Mouse (Mus musculus) intestine, postnatal 0 days (tissue): ENCODE measurements around the gene Arid3c. TPM values are rescaled to one million over a fixed set of nuclear protein-coding genes. Genes with fewer than 3 reads are reported as not detected.

Source experiments
- ATAC-seq: fragments of 200-750 bp; cut with Nextera tagmentation; 2 replicates; pipeline ENCODE4 v1.8.0; 2017; ENCODE audit warnings: mild to moderate bottlenecking, moderate TSS enrichment, moderate library complexity
- H3K27ac ChIP-seq: fragments of 300-500 bp; sonication (generic); 2 replicates; pipeline ENCODE4 v1.5.1; 2014; ENCODE audit warnings: mild to moderate bottlenecking, low read depth, low read length, moderate library complexity
- H3K27me3 ChIP-seq: fragments of 300-500 bp; sonication (generic); replicated peaks from 2 replicates; pipeline ENCODE4 v1.6.1; 2014; ENCODE audit warnings: low read length, mixed read lengths; ENCODE audit not compliant: control insufficient read depth, insufficient read depth
- H3K36me3 ChIP-seq: fragments of 300-500 bp; sonication (generic); 2 replicates; pipeline ENCODE4 v1.6.1; 2014; ENCODE audit warnings: mild to moderate bottlenecking, moderate library complexity; ENCODE audit not compliant: control insufficient read depth, insufficient read depth
- H3K4me1 ChIP-seq: fragments of 300-500 bp; sonication (generic); replicated peaks from 2 replicates; pipeline ENCODE4 v1.6.1; 2014; ENCODE audit warnings: antibody characterized with exemption, low read length, mixed read lengths; ENCODE audit not compliant: control insufficient read depth, insufficient read depth
- H3K4me2 ChIP-seq: fragments of 300-500 bp; sonication (generic); replicated peaks from 2 replicates; pipeline ENCODE4 v1.6.1; 2014; ENCODE audit warnings: low read depth, mild to moderate bottlenecking, moderate library complexity
- H3K4me3 ChIP-seq: fragments of 300-500 bp; sonication (generic); 2 replicates; pipeline ENCODE4 v1.5.1; 2014; ENCODE audit warnings: low read depth, low read length
- H3K9ac ChIP-seq: fragments of 300-500 bp; sonication (generic); 2 replicates; pipeline ENCODE4 v1.6.1; 2014; ENCODE audit warnings: mild to moderate bottlenecking, low read depth, low read length
- H3K9me3 ChIP-seq: fragments of 300-500 bp; sonication (generic); 2 replicates; pipeline ENCODE4 v1.6.1; 2016; ENCODE audit warnings: mixed run types; ENCODE audit not compliant: control insufficient read depth
- CTCF ChIP-seq: sonication (generic); IDR thresholded peaks from 2 replicates; pipeline ENCODE4 v1.5.1; 2016; ENCODE audit warnings: low read depth, mild to moderate bottlenecking, control low read depth, antibody characterized with exemption, moderate library complexity
- WGBS: fragments of 180-500 bp; shearing (Covaris S2); extraction: QIAGEN DNeasy Blood & Tissue Kit; methylation state at CpG from one replicate; pipeline ENCODE4 v1.1.7; 2014; 5-methylcytosine and 5-hydroxymethylcytosine counted together
- polyA plus RNA-seq: library from polyadenylated mRNA; unstranded; fragments of >200 nt; fragmentation: Nextera tagmentation; extraction: Ambion mirVana; gene quantifications from 2 replicates; pipeline ENCODE4 v1.2.1, GENCODE M21; 2015

Arid3c gene
- polyA plus RNA-seq, 1 experiment from 2014 or later: not detected

DNA sequence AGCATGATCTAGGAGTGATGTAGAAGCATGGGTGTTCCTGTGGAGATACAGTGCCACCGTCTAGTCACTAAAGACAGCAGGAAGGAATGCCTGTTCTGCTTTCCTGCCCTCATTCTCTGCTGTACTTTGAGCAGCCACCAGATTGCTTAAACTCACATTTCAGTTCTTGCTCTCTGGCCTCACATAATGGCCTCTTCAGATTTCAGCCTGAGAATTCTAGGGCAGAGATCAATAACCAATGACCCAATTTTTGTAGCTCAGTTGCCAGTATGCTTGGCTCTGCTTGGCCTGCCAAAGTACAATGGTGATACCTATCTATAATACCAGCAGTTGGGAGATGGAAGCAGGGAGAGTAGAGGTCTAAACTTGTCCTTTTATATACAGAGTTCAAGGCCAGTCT, 14.1 kb upstream of the Arid3c start:
- 69% methylated on average over 1 of the region's 1 CpGs for WGBS
- Histone ChIP-seq H3K4me1 (peaks cover 8% of the 10 kb centered on the region; the same call in 1 of the 2 replicates), H3K27ac (no peak overlapping the region), H3K27me3 (no peaks in the 10 kb centered on the region), H3K9ac (no peak overlapping the region), H3K9me3 (0 out of 2 replicates have a peak, but pooled peaks cover 2% of the 10 kb centered on the region), H3K4me2 (no peak overlapping the region), H3K36me3 (no peaks in the 10 kb centered on the region), H3K4me3 (no peak overlapping the region)
- no peak for TF ChIP-seq CTCF
- ATAC-seq: no peak

DNA sequence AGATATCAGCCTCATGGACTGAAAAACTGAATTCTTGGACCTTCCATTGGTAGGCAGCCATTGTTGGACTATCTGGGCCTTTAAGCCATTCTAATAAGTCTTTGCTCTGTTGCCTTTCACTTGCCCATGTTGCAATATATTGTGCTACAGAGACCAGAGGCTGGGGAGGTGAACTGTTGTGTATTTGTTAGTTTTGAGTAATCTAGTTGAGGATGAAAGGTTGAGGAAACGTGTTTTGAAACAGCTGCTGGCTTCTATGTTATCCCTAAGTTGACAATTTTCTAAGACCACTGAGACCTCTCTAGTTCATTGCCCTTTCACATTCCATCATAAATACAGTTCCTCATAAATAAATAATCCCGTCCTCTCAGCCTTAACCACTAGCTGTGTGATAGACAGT, 13.2 kb upstream of the Arid3c start:
- H3K4me2 ChIP-seq: no peak overlapping the region
- 0 out of 2 replicates have a peak, but pooled peaks cover 2% of the 10 kb centered on the region for H3K9me3 ChIP-seq
- no peak for ATAC-seq
- H3K27ac ChIP-seq: no peak overlapping the region
- WGBS: 63% methylated on average over 2 of the region's 2 CpGs
- no peak overlapping the region for H3K4me3 ChIP-seq
- no peak for TF ChIP-seq CTCF
- no peaks in the 10 kb centered on the region for H3K27me3 ChIP-seq
- no peak overlapping the region for H3K9ac ChIP-seq
- H3K4me1 ChIP-seq: peaks cover 8% of the 10 kb centered on the region; the same call in 1 of the 2 replicates
- H3K36me3 ChIP-seq: no peaks in the 10 kb centered on the region

DNA sequence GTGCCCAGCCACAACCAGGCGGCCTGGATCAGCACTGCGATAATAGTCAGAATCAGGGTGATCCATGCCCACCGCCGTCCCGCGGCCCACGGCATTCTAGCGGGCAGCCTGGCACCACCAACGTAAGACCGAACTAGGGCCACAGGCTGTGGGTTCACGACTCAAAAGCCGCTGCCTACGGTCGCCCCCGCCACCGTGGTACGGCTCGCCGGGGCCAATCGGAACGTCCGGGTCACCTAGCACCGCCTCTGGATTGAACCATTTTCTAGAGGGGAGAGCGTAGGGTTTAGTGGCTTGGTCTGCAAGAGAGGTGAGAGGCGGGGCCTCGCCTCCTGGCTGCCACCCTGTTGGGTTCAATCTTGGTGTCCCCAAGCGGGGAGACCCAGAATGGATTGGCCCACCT, 10.2 kb upstream of the Arid3c start:
- Histone ChIP-seq H3K9me3 (0 out of 2 replicates have a peak, but pooled peaks cover under 1% of the 10 kb centered on the region), H3K9ac (peak overlapping the region; percentile 57), H3K27ac (peak overlapping the region; percentile 82), H3K27me3 (no peaks in the 10 kb centered on the region), H3K4me1 (peaks cover 8% of the 10 kb centered on the region; the same call in 1 of the 2 replicates), H3K36me3 (peaks cover 7% of the 10 kb centered on the region; the same call in 1 of the 2 replicates), H3K4me2 (peak overlapping the region; percentile 96), H3K4me3 (peak overlapping the region; percentile 63)
- under 1% methylated on average over 27 of the region's 27 CpGs for WGBS
- TF ChIP-seq CTCF: peak; percentile 49; the same call in 1 of the 2 replicates
- ATAC-seq: peak; percentile 91

DNA sequence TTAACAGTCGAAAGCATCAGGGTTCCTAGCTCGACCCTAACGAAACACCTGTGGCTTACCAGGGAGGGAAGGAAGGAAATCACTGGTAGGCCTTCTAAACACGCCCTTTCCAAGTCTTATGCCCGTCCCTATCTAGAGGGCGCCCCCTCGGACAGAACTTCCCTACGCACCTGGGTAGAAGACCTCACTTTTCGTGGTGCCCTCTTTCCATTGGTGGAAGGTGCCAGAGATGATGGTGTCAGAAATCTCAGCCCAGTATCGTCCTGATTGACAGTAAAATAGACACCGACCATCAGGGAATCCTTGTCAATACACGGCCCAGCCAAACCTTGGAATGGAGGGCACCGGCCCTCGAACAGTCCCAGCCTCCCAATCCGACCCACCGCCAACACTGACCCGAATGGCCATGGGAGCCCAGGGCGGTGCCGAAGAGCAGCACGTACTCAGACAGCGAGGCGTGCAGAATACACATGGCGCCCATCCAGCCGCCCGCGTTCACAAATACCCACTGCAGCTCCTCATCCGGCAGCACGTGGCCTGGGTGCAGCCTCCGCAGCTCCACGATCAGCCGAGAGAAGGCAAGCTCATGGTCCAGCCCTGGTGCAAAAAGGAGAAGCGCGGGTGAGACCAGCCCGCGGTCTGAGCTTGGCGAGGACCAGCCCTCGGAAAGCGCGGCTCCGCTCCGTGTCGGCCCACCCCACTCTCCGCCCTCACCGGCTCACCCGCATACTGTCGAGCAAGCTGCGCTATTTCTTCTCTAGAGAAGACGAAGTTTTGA, 9.6 kb upstream of the Arid3c start:
- peak overlapping the region; percentile 82 for H3K27ac ChIP-seq

GRCm38 (mm10) chr4:41739260-41739659, 8.3 kb upstream of the Arid3c start:
- Histone ChIP-seq H3K4me2 (peak overlapping the region; percentile 96; the same call in 1 of the 2 replicates), H3K27me3 (no peaks in the 10 kb centered on the region)

More for the DNA sequence above, 9.6 kb upstream of the Arid3c start:
- ATAC-seq: peak; percentile 65
- peak overlapping the region; percentile 96 for H3K4me2 ChIP-seq
- peak overlapping the region; percentile 57 for H3K9ac ChIP-seq
- H3K27me3 ChIP-seq: no peaks in the 10 kb centered on the region
- H3K9me3 ChIP-seq: no peaks in the 10 kb centered on the region
- H3K36me3 ChIP-seq: peaks cover 7% of the 10 kb centered on the region; the same call in 1 of the 2 replicates
- peak overlapping the region; percentile 63 for H3K4me3 ChIP-seq
- TF ChIP-seq CTCF: peak; percentile 45
- H3K4me1 ChIP-seq: peaks cover 8% of the 10 kb centered on the region; the same call in 1 of the 2 replicates
- under 1% methylated on average over 46 of the region's 48 CpGs for WGBS

GRCm38 (mm10) chr4:41738256-41738603, 7.3 kb upstream of the Arid3c start:
- peak; percentile 56 for ATAC-seq
- 35% methylated on average over 1 of the region's 1 CpGs for WGBS
- H3K9me3 ChIP-seq: no peaks in the 10 kb centered on the region
- 0 out of 2 replicates have a peak overlapping the region, but pooled peaks have one; percentile 9 for H3K4me2 ChIP-seq
- no peak overlapping the region for H3K4me3 ChIP-seq
- no peak for TF ChIP-seq CTCF
- H3K27ac ChIP-seq: peak overlapping the region; percentile 35; the same call in 1 of the 2 replicates
- H3K36me3 ChIP-seq: peaks cover 7% of the 10 kb centered on the region; the same call in 1 of the 2 replicates
- peaks cover 8% of the 10 kb centered on the region; the same call in 1 of the 2 replicates for H3K4me1 ChIP-seq
- H3K9ac ChIP-seq: no peak overlapping the region
- H3K27me3 ChIP-seq: 0 out of 2 replicates have a peak, but pooled peaks cover 2% of the 10 kb centered on the region

More at GRCm38 (mm10) chr4:41739260-41739659, 8.3 kb upstream of the Arid3c start:
- no peak for ATAC-seq
- no peaks in the 10 kb centered on the region for H3K9me3 ChIP-seq
- H3K36me3 ChIP-seq: peaks cover 7% of the 10 kb centered on the region; the same call in 1 of the 2 replicates
- H3K4me1 ChIP-seq: peaks cover 8% of the 10 kb centered on the region; the same call in 1 of the 2 replicates
- 97% methylated on average over 13 of the region's 13 CpGs for WGBS
- no peak overlapping the region for H3K4me3 ChIP-seq
- H3K27ac ChIP-seq: no peak overlapping the region
- no peak for TF ChIP-seq CTCF
- H3K9ac ChIP-seq: 0 out of 2 replicates have a peak overlapping the region, but pooled peaks have one; percentile 17
